Mouse (Mus musculus) cerebellum, postnatal 4 days (tissue): ENCODE data around the gene Epor.

Experiments used
- DNase-seq, 2 experiments: peaks; one replicate each; pipeline ENCODE4 v3.0.0; 2022; ENCODE audit warnings: low spot score in 2 of 2, mixed read lengths in 1 of 2

The Epor gene

GRCm38 (mm10) chr9:21968883-21969282 lies 5.6 kb upstream of the Epor start:
- DNase-seq: no peak

- DNase-seq: peak in 1 of 2 experiments; percentile 44
These were observed 768 bp downstream of the Epor start for GRCm38 (mm10) chr9:21962416-21963059.

GRCm38 (mm10) chr9:21962010-21962409 lies 1.3 kb downstream of the Epor start:
- DNase-seq: no peak

GRCm38 (mm10) chr9:21961366-21961980 lies 1.8 kb downstream of the Epor start:
- no peak for DNase-seq

GRCm38 (mm10) chr9:21960558-21961208 lies 2.6 kb downstream of the Epor start:
- DNase-seq: no peak

GRCm38 (mm10) chr9:21960135-21960534 lies 3.2 kb downstream of the Epor start:
- no peak for DNase-seq

GRCm38 (mm10) chr9:21959244-21959643 lies 4.1 kb downstream of the Epor start:
- no peak for DNase-seq

GRCm38 (mm10) chr9:21958372-21958771 lies 4.9 kb downstream of the Epor start:
- DNase-seq: no peak

- peak; percentile 97 to 100 for DNase-seq
These were observed 7.6 kb downstream of the Epor start, which contains the start of gene Swsap1 for GRCm38 (mm10) chr9:21955570-21956281. Swsap1 (plus strand) TSS chr9:21955755.

GRCm38 (mm10) chr9:21955225-21955569 lies 8.1 kb downstream of the Epor start:
- no peak for DNase-seq

GRCm38 (mm10) chr9:21954635-21955034 lies 8.7 kb downstream of the Epor start:
- DNase-seq: no peak

GRCm38 (mm10) chr9:21953600-21953999 lies 9.7 kb downstream of the Epor start:
- no peak for DNase-seq

GRCm38 (mm10) chr9:21951977-21952376 lies 11.3 kb downstream of the Epor start:
- DNase-seq: no peak

GRCm38 (mm10) chr9:21950322-21950721 lies 13.0 kb downstream of the Epor start:
- no peak for DNase-seq

GRCm38 (mm10) chr9:21948790-21949189 lies 14.5 kb downstream of the Epor start:
- no peak for DNase-seq

- DNase-seq: no peak
These were observed 15.2 kb downstream of the Epor start for GRCm38 (mm10) chr9:21948146-21948545.

- no peak for DNase-seq
These were observed 15.7 kb downstream of the Epor start for GRCm38 (mm10) chr9:21947540-21948130.

- DNase-seq: no peak
These were observed 19.0 kb downstream of the Epor start for GRCm38 (mm10) chr9:21944267-21944666.

GRCm38 (mm10) chr9:21943638-21944037 lies 19.7 kb downstream of the Epor start:
- no peak for DNase-seq

GRCm38 (mm10) chr9:21943046-21943445 lies 20.3 kb downstream of the Epor start:
- DNase-seq: no peak

- DNase-seq: no peak
These were observed 25.0 kb downstream of the Epor start for GRCm38 (mm10) chr9:21938234-21938855.
